Mouse (Mus musculus): Measurements from ENCODE around the gene Cacna2d2.
A peak's percentile ranks its signal among the peaks of the same experiment; 100 is the strongest.
"Not testable (repeated sequence)": the region's sequence is repeated elsewhere in the genome, so short reads cannot be mapped to it uniquely, and the experiment has no call there.

Gene Cacna2d2

DNA sequence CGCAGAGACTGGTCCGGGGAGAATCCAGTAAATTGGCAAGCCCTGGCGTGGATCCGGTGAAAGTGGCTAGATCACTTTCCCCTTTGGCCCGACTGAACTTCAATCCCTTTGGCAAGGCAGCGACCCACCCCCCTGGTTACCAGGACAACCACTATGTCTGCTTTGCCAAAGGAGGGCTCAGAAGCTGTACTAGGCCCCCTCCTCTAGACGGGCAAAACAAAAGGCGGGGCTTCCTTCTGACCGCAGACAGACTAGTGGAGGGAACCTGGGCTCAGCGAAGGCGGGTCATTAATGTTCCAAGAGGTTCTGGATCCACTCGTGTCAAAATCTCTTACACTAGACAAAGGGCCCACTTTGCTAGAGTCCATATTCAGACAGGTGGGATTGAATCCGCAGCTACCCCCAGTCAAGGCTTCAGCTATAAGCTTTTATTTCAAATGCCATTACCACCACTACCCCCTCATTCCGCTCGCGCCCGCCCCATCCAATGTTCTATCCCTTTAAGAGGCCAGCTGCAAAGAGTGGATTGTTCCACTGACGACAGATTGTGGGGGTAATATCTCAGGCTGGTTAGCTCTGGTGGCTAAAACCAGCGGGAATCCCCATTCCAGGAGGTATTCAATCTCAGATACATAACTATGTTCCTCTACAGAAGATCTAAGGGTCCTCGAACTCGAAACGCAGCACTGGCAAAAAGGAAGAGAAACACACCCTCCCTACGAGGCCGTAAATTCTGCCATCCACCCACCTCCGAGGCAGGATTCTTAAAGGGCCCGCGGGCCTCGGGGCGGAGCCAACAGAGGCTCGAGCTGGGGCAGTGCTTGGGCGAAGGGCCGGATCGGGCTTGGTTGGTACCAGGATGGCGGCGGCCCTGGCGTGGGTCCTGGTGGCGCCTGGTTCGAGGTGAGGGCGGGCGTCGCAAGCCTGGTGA, 169.2 kb downstream of the Cacna2d2 start:
- TF ChIP-seq NANOG (IDR thresholded peaks at IDR 0.05; ENCODE audit: borderline replicate concordance, low read length) (no peak), POU5F1 (IDR thresholded peaks at IDR 0.05; ENCODE audit: borderline replicate concordance, low read length) (no peak), CTCF (conservative IDR thresholded peaks at IDR 0.05; ENCODE audit: low read length) (no peak)
- H3K9me3 ChIP-seq (ENCODE audit: low read length), result no peaks in the 10 kb centered on the region
- H3K27me3 ChIP-seq (ENCODE audit: insufficient read depth, low read length), result peaks cover 28% of the 10 kb centered on the region
- peak overlapping the region; percentile 89 for H3K4me3 ChIP-seq (replicated peaks; ENCODE audit: low read length)
- peaks cover 72% of the 10 kb centered on the region for H3K4me1 ChIP-seq (replicated peaks; ENCODE audit: low read depth, low read length)
- peaks cover 43% of the 10 kb centered on the region for H3K36me3 ChIP-seq (ENCODE audit: insufficient read depth, low read length)

DNA sequence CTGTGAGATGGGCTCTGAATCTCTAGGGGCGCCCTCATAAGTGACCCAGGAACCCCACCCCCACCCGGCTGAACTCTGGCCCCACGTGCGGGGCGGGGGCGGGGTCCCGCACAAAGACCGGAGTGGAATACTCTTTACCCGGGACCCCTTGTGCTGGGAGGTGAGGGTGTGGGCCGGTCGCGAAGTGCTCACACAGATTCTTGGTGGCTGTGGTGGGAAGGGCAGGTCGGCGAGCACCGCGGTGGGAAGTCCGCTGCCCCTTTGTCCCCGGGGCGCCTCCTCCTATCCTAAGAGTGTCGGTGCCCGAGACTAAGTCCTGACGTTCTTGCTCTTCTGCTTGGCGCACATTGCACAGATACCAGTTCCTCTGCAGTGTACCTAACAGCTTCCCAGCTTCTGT, 169.9 kb downstream of the Cacna2d2 start:
- Histone ChIP-seq H3K4me3 (replicated peaks; ENCODE audit: low read length) (peak overlapping the region; percentile 89), H3K4me1 (replicated peaks; ENCODE audit: low read depth, low read length) (peaks cover 65% of the 10 kb centered on the region), H3K27me3 (ENCODE audit: insufficient read depth, low read length) (peaks cover 28% of the 10 kb centered on the region), H3K9me3 (ENCODE audit: low read length) (no peaks in the 10 kb centered on the region), H3K36me3 (ENCODE audit: insufficient read depth, low read length) (peaks cover 40% of the 10 kb centered on the region)
- TF ChIP-seq CTCF (conservative IDR thresholded peaks at IDR 0.05; ENCODE audit: low read length) (no peak), POU5F1 (IDR thresholded peaks at IDR 0.05; ENCODE audit: borderline replicate concordance, low read length) (no peak), NANOG (IDR thresholded peaks at IDR 0.05; ENCODE audit: borderline replicate concordance, low read length) (no peak)

DNA sequence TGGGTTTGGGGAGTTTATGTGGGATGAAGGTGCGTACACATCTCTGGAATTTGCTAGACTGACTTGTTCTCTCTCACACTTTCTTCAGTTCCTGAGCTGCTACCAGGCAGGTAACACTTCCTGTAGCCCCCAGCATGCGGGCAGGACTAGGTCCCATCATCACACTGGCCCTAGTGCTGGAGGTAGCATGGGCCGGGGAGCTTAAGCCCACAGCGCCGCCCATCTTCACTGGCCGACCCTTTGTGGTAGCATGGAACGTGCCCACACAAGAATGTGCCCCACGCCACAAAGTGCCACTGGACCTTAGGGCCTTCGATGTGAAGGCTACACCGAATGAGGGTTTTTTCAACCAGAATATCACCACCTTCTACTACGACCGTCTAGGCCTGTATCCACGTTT, 170.6 kb downstream of the Cacna2d2 start:
- Histone ChIP-seq H3K36me3 (ENCODE audit: insufficient read depth, low read length) (peaks cover 33% of the 10 kb centered on the region), H3K4me1 (replicated peaks; ENCODE audit: low read depth, low read length) (peaks cover 65% of the 10 kb centered on the region), H3K27me3 (ENCODE audit: insufficient read depth, low read length) (peaks cover 28% of the 10 kb centered on the region), H3K4me3 (replicated peaks; ENCODE audit: low read length) (peak overlapping the region; percentile 89), H3K9me3 (ENCODE audit: low read length) (no peaks in the 10 kb centered on the region)
- TF ChIP-seq NANOG (IDR thresholded peaks at IDR 0.05; ENCODE audit: borderline replicate concordance, low read length), result no peak
- TF ChIP-seq CTCF (conservative IDR thresholded peaks at IDR 0.05; ENCODE audit: low read length), result no peak
- TF ChIP-seq POU5F1 (IDR thresholded peaks at IDR 0.05; ENCODE audit: borderline replicate concordance, low read length), result no peak

DNA sequence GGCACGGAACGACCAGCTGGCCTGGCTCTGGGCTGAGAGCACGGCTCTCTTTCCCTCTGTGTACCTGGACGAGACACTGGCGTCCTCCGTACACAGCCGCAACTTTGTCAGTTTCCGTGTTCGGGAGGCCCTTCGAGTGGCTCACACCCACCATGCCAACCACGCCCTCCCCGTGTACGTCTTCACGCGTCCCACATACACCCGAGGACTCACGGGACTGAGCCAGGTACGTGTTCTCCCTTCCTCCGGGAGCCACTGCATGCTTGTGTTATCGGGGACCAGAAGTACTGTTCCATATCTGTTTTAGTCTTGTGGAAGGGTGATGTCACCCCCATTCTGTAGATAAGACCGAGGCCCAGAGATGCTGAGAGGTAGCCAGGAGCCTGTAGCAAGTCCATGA, 171.4 kb downstream of the Cacna2d2 start:
- peaks cover 65% of the 10 kb centered on the region for H3K4me1 ChIP-seq (replicated peaks; ENCODE audit: low read depth, low read length)
- peaks cover 28% of the 10 kb centered on the region for H3K27me3 ChIP-seq (ENCODE audit: insufficient read depth, low read length)
- peaks cover 27% of the 10 kb centered on the region for H3K36me3 ChIP-seq (ENCODE audit: insufficient read depth, low read length)
- no peaks in the 10 kb centered on the region for H3K9me3 ChIP-seq (ENCODE audit: low read length)
- no peak for TF ChIP-seq POU5F1 (IDR thresholded peaks at IDR 0.05; ENCODE audit: borderline replicate concordance, low read length)
- peak overlapping the region; percentile 89 for H3K4me3 ChIP-seq (replicated peaks; ENCODE audit: low read length)

DNA sequence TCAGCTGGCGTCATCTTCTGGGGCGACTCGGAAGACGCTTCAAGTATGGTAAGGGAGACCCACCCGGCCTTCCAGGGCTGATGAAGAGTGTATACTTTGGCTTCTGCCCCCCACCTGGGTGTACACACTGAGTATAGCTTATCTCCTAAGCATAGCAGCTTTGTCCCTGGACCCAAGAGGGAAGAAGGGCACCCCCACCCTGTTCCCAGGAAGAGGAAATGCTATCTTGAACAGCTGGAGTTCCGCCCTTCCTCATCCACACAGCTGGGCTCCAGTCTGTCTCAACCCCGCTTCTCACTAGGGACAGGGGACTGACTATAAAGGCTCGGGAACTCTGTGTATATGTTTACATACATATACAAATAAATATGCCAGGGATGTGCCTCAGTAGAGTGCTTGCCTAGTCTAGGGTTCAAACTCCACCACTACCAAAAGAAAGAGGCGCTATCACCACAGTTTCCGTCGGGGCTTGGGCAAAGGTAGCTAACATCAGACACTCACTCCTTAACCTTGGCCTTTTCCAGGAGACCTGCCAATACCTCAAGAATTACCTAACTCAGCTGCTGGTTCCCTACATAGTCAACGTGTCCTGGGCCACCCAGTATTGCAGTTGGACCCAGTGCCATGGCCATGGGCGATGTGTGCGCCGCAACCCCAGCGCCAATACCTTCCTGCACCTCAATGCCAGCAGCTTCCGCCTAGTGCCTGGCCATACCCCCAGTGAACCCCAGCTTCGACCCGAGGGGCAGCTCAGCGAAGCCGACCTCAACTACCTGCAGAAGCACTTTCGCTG, 172.3 kb downstream of the Cacna2d2 start:
- Histone ChIP-seq H3K36me3 (ENCODE audit: insufficient read depth, low read length) (peaks cover 27% of the 10 kb centered on the region), H3K9me3 (ENCODE audit: low read length) (no peaks in the 10 kb centered on the region), H3K4me1 (replicated peaks; ENCODE audit: low read depth, low read length) (peaks cover 71% of the 10 kb centered on the region), H3K27me3 (ENCODE audit: insufficient read depth, low read length) (peaks cover 28% of the 10 kb centered on the region), H3K4me3 (replicated peaks; ENCODE audit: low read length) (peak overlapping the region; percentile 89)
- TF ChIP-seq CTCF (conservative IDR thresholded peaks at IDR 0.05; ENCODE audit: low read length) (no peak), NANOG (IDR thresholded peaks at IDR 0.05; ENCODE audit: borderline replicate concordance, low read length) (no peak)

DNA sequence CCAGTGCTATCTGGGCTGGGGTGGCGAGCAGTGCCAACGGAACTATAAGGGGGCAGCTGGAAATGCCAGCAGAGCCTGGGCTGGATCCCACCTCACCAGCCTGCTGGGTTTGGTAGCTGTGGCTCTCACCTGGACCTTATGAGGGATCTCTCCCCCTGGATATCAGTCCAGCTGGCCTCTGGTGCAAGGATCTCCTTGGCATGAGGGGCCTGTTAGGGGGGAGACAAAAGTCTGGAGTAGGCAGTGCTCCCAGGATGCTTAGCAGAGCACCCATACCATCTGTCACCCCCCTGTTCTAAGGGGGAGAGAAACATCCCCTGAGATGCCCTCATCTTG, 172.9 kb downstream of the Cacna2d2 start:
- peaks cover 27% of the 10 kb centered on the region for H3K36me3 ChIP-seq (ENCODE audit: insufficient read depth, low read length)
- H3K4me3 ChIP-seq (replicated peaks; ENCODE audit: low read length), result no peak overlapping the region; the same call in 1 of the 2 replicates
- peaks cover 71% of the 10 kb centered on the region for H3K4me1 ChIP-seq (replicated peaks; ENCODE audit: low read depth, low read length)
- no peaks in the 10 kb centered on the region for H3K9me3 ChIP-seq (ENCODE audit: low read length)
- TF ChIP-seq POU5F1 (IDR thresholded peaks at IDR 0.05; ENCODE audit: borderline replicate concordance, low read length) (no peak), NANOG (IDR thresholded peaks at IDR 0.05; ENCODE audit: borderline replicate concordance, low read length) (no peak), CTCF (conservative IDR thresholded peaks at IDR 0.05; ENCODE audit: low read length) (no peak)
- H3K27me3 ChIP-seq (ENCODE audit: insufficient read depth, low read length), result peaks cover 25% of the 10 kb centered on the region

DNA sequence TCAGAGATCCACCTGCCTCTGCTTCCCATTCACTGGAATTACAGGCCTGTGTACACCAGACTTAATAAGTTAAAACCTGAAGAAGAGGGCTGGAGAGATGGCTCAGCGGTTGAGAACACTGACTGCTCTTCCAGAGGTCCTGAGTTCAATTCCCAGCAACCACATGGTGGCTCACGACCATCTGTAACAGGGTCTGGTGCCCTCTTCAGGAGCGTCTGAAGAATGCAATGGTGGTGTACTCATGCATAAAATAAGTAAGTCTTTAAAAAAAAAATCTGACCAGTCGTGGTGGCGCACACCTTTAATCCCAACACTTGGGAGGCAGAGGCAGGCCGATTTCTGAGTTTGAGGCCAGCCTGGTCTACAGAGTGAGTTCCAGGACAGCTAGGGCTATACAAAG, 174.4 kb downstream of the Cacna2d2 start:
- TF ChIP-seq CTCF (conservative IDR thresholded peaks at IDR 0.05; ENCODE audit: low read length), result peak; percentile 25
- peaks cover 73% of the 10 kb centered on the region for H3K4me1 ChIP-seq (replicated peaks; ENCODE audit: low read depth, low read length)
- peaks cover 28% of the 10 kb centered on the region for H3K36me3 ChIP-seq (ENCODE audit: insufficient read depth, low read length)
- peaks cover 19% of the 10 kb centered on the region for H3K27me3 ChIP-seq (ENCODE audit: insufficient read depth, low read length)
- not testable (repeated sequence) for H3K9me3 ChIP-seq (ENCODE audit: low read length); H3K4me3 ChIP-seq (replicated peaks; ENCODE audit: low read length)

DNA sequence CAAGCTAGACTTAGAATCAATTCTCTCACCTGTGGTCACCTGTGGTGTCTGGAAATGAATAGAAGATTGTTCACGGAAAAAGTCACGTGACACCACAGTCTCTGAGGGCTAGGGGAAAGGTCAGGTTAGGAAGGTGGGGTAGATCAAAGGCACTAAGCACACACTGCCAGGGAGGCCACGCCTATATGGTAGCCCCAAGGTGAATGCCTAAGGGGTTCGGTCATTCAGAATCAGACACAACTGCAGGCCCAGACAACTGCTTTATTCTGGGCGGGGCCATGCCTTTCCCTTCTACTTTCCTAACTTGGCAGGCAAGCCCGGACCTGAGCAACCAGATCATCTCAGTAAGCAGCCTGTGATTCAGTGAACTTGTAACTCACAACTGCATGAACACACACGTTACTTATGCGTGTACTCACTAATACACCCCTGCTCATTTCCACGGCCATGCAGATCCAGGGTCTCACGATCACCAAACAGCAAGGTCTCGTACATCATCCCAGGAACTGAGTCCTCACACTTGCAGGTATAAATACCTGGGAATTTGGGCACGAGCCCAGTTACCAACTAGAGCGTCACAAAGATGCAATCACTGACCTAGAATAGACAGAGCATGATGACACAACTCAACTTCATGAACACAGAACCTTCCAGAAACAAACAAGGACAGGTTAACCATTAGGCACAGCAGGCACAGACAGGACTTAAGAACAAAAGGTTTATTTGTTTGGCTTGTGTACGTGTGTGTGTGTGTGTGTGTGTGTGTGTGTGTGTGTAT, 176.4 kb downstream of the Cacna2d2 start:
- Histone ChIP-seq H3K4me1 (replicated peaks; ENCODE audit: low read depth, low read length) (peaks cover 78% of the 10 kb centered on the region), H3K4me3 (replicated peaks; ENCODE audit: low read length) (peak overlapping the region; percentile 11; the same call in 1 of the 2 replicates), H3K36me3 (ENCODE audit: insufficient read depth, low read length) (peaks cover 38% of the 10 kb centered on the region), H3K9me3 (ENCODE audit: low read length) (no peaks in the 10 kb centered on the region), H3K27me3 (ENCODE audit: insufficient read depth, low read length) (peaks cover 5% of the 10 kb centered on the region)
- TF ChIP-seq NANOG (IDR thresholded peaks at IDR 0.05; ENCODE audit: borderline replicate concordance, low read length) (no peak), CTCF (conservative IDR thresholded peaks at IDR 0.05; ENCODE audit: low read length) (no peak), POU5F1 (IDR thresholded peaks at IDR 0.05; ENCODE audit: borderline replicate concordance, low read length) (no peak)
